Mouse (Mus musculus) limb, embryonic 14.5 days (tissue): ENCODE data around the gene Gm28051. TPM values are rescaled to one million over a fixed set of nuclear protein-coding genes. Genes with fewer than 3 reads are reported as not detected.

ENCODE experiments used
- ATAC-seq: fragments of 200-750 bp; cut with Nextera tagmentation; 2 replicates; pipeline ENCODE4 v1.8.0; 2017; ENCODE audit warnings: low read depth, moderate number of reproducible peaks, moderate TSS enrichment; ENCODE audit not compliant: low FRiP score
- DNase-seq: peaks from one replicate; pipeline ENCODE4 v3.0.0-alpha.2; 2015; ENCODE audit warnings: low spot score
- H3K27ac ChIP-seq: fragments of 300-500 bp; sonication (generic); replicated peaks from 2 replicates; pipeline ENCODE4 v1.5.1; 2014; ENCODE audit warnings: low read depth, mild to moderate bottlenecking, low read length, moderate library complexity, mixed read lengths
- H3K27me3 ChIP-seq: fragments of 300-500 bp; sonication (generic); 2 replicates; pipeline ENCODE4 v1.6.1; 2014; ENCODE audit warnings: low read length, mixed read lengths; ENCODE audit not compliant: control insufficient read depth, insufficient read depth
- H3K36me3 ChIP-seq: fragments of 300-500 bp; sonication (generic); 2 replicates; pipeline ENCODE4 v1.6.1; 2014; ENCODE audit warnings: mild to moderate bottlenecking, low read length, moderate library complexity, mixed read lengths; ENCODE audit not compliant: control insufficient read depth, insufficient read depth
- H3K4me1 ChIP-seq: fragments of 300-500 bp; sonication (generic); 2 replicates; pipeline ENCODE4 v1.6.1; 2014; ENCODE audit warnings: antibody characterized with exemption, low read length, mixed read lengths; ENCODE audit not compliant: control insufficient read depth, insufficient read depth
- H3K4me2 ChIP-seq: fragments of 300-500 bp; sonication (generic); replicated peaks from 2 replicates; pipeline ENCODE4 v1.6.1; 2014; ENCODE audit warnings: low read depth, mild to moderate bottlenecking, low read length, moderate library complexity; ENCODE audit not compliant: severe bottlenecking
- H3K4me3 ChIP-seq: fragments of 300-500 bp; sonication (generic); replicated peaks from 2 replicates; pipeline ENCODE4 v1.5.1; 2014; ENCODE audit warnings: low read length
- H3K9ac ChIP-seq: fragments of 300-500 bp; sonication (generic); 2 replicates; pipeline ENCODE4 v1.6.1; 2014; ENCODE audit warnings: mild to moderate bottlenecking, low read depth, low read length, moderate library complexity; ENCODE audit not compliant: severe bottlenecking
- H3K9me3 ChIP-seq: fragments of 300-500 bp; sonication (generic); 2 replicates; pipeline ENCODE4 v1.6.1; 2016; ENCODE audit warnings: low read length; ENCODE audit not compliant: control insufficient read depth
- POLR2A ChIP-seq: fragments of 200-500 bp; IDR thresholded peaks from 2 replicates; pipeline ENCODE4 v1.8.0; 2012; ENCODE audit warnings: inconsistent platforms, mild to moderate bottlenecking, moderate library complexity, borderline replicate concordance; ENCODE audit not compliant: insufficient read depth, insufficient read length; ENCODE audit errors: extremely low read depth
- WGBS: fragments of 180-500 bp; shearing (Covaris S2); extraction: QIAGEN DNeasy Blood & Tissue Kit; methylation state at CpG from one replicate; pipeline ENCODE4 v1.1.7; 2014; 5-methylcytosine and 5-hydroxymethylcytosine counted together
- polyA plus RNA-seq, 2 experiments: library from polyadenylated mRNA; depleted of rRNA in 1 of 2; stranded (reverse) in 1 of 2; unstranded in 1 of 2; fragments of >200 nt; fragmentation: Nextera tagmentation in 1 of 2; extraction: Ambion mirVana in 1 of 2; gene quantifications; 2 replicates each; pipeline versions ENCODE4 v1.2.1 to v1.2.3; 2012 to 2014

Gm28051 gene
- polyA plus RNA-seq, 2 experiments, result not detected

DNA sequence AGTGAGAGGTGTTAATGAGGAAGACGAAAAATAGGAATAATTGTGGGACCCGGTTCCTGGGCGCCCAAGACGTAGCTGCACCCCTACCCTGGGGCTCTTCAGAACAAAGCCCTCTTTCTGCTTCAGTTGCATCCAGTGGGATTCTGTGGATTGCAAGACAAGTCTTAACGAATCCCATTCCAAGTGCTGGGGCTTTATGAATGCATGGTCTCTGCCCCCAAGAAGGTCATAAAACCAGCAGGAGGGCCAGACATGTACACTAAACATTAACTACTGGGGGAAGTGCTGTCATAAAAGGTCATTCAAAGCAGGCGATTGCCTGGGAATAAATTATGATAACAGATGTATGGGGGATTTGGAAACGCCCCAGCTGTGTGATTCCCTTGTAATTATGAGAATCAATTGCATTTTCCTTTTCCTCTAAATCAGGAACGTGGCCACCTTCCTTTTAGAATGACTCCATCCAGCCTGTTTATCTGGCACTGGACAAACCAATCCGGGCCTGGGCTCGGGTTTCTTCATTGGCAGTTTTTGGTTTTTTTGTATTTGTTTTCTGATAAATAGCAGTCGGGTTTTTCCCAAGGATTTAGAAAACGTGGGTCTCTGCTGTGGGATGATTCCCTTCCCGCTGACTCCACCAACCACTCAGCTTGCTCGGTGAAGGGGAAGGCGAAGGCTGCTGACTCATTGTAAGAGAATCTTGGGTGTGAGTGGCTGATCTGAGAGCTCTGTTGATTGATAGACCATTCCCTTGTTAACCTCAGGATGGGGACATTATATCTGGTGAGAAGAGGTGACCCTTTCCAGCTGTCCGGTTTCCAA, 26.6 kb downstream of the Gm28051 start:
- no peak overlapping the region for H3K9ac ChIP-seq
- H3K27me3 ChIP-seq, result no peaks in the 10 kb centered on the region
- ATAC-seq, result peak; percentile 64
- H3K4me3 ChIP-seq, result peak overlapping the region; percentile 16; the same call in 1 of the 2 replicates
- H3K9me3 ChIP-seq, result no peaks in the 10 kb centered on the region
- H3K27ac ChIP-seq, result peak overlapping the region; percentile 86
- 14% methylated on average over 16 of the region's 16 CpGs for WGBS
- peak overlapping the region; percentile 51 for H3K4me2 ChIP-seq
- DNase-seq, result peak; percentile 25
- no peaks in the 10 kb centered on the region for H3K36me3 ChIP-seq
- H3K4me1 ChIP-seq, result peaks cover 16% of the 10 kb centered on the region
- TF ChIP-seq POLR2A, result 0 out of 2 replicates have a peak, but pooled peaks have one; percentile 2

DNA sequence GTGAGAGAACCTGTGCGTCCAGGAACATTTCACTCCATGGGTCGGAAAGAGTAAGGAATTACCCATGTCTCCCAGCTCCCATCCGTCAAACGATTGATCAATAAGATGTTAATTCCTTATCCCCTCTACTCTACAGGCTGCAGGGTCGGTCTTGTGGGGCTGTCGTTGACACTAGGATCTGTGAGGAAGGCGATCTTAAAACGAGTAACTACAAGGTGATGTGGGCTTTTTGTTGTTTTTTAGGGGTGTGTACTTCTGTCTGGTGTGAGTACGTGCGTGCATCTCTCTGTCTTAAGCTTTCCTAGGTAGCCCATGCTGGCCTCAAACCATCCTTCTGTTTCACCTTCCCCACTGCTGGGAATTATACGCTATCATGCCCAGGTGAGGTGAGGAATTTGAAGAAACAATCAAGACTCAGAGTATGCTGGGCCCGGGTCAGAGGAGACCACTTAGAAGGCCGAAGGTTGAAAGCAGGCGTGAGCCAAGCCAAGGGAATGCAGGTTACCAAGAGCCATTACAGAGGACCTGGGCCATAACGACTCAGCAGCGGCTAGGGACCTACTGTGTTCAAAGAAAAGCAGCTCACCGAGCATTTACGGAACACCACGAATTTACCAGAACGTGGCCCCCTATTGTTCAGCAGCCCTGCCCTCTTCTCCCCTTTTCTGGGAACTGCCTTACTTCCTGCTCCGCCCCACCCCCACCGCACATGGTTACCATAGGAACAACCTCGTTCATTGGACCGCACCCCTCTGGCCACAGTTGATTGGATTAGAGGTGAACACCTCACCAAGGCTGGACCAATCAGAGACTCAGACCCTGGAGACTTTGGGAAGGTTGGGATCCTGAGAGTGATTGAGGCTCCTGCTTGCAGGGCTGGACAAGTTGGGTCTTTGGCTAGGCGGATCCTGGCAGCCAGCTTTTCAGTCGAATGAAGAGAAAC, 27.4 kb downstream of the Gm28051 start:
- H3K4me2 ChIP-seq, result peak overlapping the region; percentile 51
- peak overlapping the region; percentile 86 for H3K27ac ChIP-seq
- H3K9ac ChIP-seq, result 0 out of 2 replicates have a peak overlapping the region, but pooled peaks have one; percentile 4
- peak overlapping the region; percentile 21 for H3K4me3 ChIP-seq
- H3K4me1 ChIP-seq, result peaks cover 16% of the 10 kb centered on the region
- DNase-seq (peak; percentile 94), ATAC-seq (peak; percentile 98)
- WGBS, result 31% methylated on average over 26 of the region's 26 CpGs
- TF ChIP-seq POLR2A, result 0 out of 2 replicates have a peak, but pooled peaks have one; percentile 13
- no peaks in the 10 kb centered on the region for H3K9me3 ChIP-seq
- no peaks in the 10 kb centered on the region for H3K27me3 ChIP-seq
- no peaks in the 10 kb centered on the region for H3K36me3 ChIP-seq

DNA sequence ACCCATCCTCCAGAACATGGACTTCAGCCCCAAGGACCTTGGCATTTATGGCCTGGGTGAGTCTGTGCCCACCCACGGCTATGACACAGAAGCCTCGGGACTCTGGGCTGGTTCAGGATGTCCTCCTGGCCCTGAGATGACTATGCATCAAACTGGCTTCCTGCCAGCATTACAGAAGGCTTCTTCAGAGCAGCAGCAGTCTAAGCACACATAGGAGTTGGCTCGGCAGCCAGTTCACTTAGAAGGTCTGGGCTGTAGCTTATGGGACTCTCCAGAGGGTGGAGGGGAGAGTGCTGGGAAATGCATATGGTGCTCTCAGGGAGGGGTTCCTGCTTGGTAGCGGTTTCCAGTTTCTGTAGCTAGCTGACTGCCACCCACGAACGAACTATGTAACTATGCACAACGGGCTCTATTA, 31.8 kb downstream of the Gm28051 start:
- DNase-seq, result no peak
- 66% methylated on average over 7 of the region's 7 CpGs for WGBS

DNA sequence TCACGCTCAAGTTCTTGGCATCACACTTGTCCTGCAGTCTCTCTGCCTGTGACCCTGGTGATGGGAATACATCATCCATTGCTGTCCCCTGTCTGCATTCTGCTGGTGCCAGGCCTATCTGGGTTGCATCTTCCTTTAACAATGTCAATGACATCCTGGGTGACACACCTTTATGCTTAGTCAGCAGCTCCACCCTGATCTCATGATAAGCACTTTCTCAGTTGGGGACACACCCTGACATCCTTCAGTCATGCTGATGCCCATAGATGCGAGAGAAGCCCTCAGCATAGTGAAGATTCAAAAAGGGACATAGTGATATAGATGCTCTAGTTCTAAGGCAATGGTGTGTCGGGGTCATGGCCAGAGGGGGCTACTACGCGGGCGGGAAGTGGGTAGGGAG, 32.4 kb downstream of the Gm28051 start:
- Histone ChIP-seq H3K4me1 (peaks cover 6% of the 10 kb centered on the region; the same call in 1 of the 2 replicates), H3K4me3 (no peak overlapping the region), H3K36me3 (no peaks in the 10 kb centered on the region), H3K9ac (no peak overlapping the region), H3K9me3 (no peaks in the 10 kb centered on the region), H3K4me2 (no peak overlapping the region), H3K27ac (no peak overlapping the region), H3K27me3 (no peaks in the 10 kb centered on the region)
- ATAC-seq, result no peak
- WGBS, result 90% methylated on average over 6 of the region's 6 CpGs
- no peak for DNase-seq
- TF ChIP-seq POLR2A, result no peak

More for the DNA sequence above, 31.8 kb downstream of the Gm28051 start:
- no peaks in the 10 kb centered on the region for H3K27me3 ChIP-seq
- no peak overlapping the region for H3K4me3 ChIP-seq
- no peaks in the 10 kb centered on the region for H3K9me3 ChIP-seq
- no peak overlapping the region for H3K27ac ChIP-seq
- no peak overlapping the region for H3K4me2 ChIP-seq
- no peak for ATAC-seq
- H3K9ac ChIP-seq, result no peak overlapping the region
- H3K36me3 ChIP-seq, result no peaks in the 10 kb centered on the region
- H3K4me1 ChIP-seq, result peaks cover 10% of the 10 kb centered on the region
- TF ChIP-seq POLR2A, result no peak

DNA sequence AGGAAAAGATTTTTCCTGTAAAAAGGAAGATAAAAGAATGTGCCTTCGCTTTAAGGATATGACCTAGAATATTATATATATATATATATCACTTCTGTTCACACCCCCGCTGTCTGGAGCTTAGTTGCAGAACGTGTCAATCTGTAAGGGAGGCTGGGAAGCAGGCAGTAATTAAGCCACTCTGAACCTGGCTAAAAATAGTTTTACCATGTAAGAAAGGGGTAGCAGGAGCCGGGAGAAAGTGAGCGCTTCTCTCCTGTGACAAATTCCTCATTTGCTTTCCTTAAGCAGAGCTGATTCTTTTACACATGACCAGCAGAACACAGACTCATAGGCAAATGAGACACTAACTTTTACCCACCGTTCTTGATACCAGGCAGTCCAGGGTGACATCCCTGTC, 33.7 kb downstream of the Gm28051 start:
- WGBS, result 50% methylated on average over 6 of the region's 6 CpGs
- DNase-seq, result no peak
- Histone ChIP-seq H3K36me3 (no peaks in the 10 kb centered on the region), H3K4me2 (no peak overlapping the region), H3K9me3 (no peaks in the 10 kb centered on the region), H3K4me1 (0 out of 2 replicates have a peak, but pooled peaks cover 5% of the 10 kb centered on the region), H3K9ac (no peak overlapping the region), H3K4me3 (no peak overlapping the region), H3K27ac (no peak overlapping the region), H3K27me3 (no peaks in the 10 kb centered on the region)
- no peak for TF ChIP-seq POLR2A
- ATAC-seq, result no peak
